Mouse (Mus musculus) cerebellum, adult 2 months (tissue): ENCODE measurements at regions not wholly inside any gene's neighbourhood (a gene's known extent, or its start where the extent isn't known, plus 50 kb on each side); places are given as distances from the start of the nearest gene placed in this dataset.

Source experiments
- CTCF ChIP-seq: fragments of 200-500 bp; IDR thresholded peaks from 2 replicates; pipeline ENCODE4 v1.5.1; 2011; ENCODE audit warnings: low read depth, mild to moderate bottlenecking, control low read depth, low read length, moderate library complexity, borderline replicate concordance; ENCODE audit not compliant: insufficient read depth
- POLR2A ChIP-seq: fragments of 200-500 bp; IDR thresholded peaks from 2 replicates; pipeline ENCODE4 v1.6.1; 2011; ENCODE audit warnings: low read length, control low read depth, borderline replicate concordance; ENCODE audit not compliant: insufficient read depth

DNA sequence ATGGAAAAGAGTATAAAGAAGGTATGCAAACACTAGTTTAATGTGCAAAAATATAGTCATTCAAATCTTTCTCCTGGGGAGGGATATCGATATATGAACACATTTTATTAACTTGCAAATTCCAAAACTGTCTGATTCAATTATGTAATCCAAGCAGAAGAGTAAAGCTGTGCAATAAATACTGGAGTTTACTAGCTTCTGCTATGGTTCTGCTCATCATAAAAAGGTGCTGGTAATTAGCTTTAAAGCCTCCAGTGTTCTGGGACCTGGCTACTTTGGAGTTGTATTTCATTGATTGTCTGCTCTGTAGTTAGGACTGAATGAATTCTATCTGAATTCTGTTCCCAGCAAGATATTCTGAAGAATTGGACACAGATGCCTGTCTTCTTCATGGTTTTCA, 602.7 kb upstream of the Akr1e1 start:
- TF ChIP-seq CTCF = no peak
- TF ChIP-seq POLR2A = no peak
